Mouse (Mus musculus): ENCODE measurements at regions not wholly inside any gene's neighbourhood (a gene's known extent, or its start where the extent isn't known, plus 50 kb on each side); places are given as distances from the start of the nearest gene placed in this dataset.

DNA sequence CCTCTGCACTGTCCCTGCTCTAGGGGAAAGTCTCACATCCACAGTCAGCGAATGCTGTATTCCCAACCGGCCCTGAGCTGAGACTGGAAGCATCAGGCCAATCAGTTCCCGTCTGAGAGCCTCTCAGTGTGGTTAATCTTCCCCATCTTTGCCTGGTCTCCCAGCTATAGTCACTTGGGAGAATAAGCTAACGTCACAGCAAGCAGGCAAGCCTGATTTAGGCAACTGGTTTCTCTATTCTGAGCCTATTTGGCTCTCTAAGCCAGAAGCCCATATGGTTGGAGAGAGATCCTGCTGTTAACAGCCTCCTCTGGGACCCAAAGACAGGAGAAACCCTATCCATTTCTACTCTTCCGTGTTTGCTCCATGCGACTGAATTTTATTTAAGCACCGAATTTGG lies 161.7 kb upstream of the Slc22a22 start:
- TF ChIP-seq CTCF (IDR thresholded peaks at IDR 0.05; ENCODE audit: borderline replicate concordance, insufficient read depth, low read length): no peak
- no peak for TF ChIP-seq POLR2A (IDR thresholded peaks at IDR 0.05; ENCODE audit: low read depth, low read length)

Measured in embryonic fibroblast, embryonic 13.5 days (primary cell).